Mouse (Mus musculus): ENCODE measurements around the gene Stx1a.

Stx1a gene

GRCm38 (mm10) chr5:135079578-135079977, 56.3 kb downstream of the Stx1a start:
- DNase-seq (ENCODE audit: low spot score in 2 of 2), result no peak

DNA sequence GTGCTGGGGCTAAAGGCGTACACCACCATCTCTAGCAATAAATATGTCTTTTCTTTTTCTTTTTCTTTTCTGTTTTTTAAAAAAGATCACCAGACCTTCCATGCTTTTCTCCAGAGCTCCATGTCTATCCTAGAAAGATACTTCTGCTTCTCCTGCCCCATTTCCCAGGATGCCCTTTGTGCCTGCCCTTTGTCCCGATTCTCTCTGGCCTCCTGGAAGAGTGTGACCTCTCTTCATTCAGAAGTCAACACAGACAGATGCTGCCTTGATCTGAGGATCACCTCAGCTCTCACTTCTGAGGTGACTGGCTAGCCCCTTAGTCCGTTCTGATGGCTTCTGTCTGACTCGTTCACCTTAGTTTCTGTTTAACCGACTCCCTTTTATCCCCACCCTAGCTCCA, 57.3 kb downstream of the Stx1a start:
- no peak for DNase-seq (ENCODE audit: low spot score in 2 of 2)

- DNase-seq (ENCODE audit: low spot score in 2 of 2), result no peak
Measured at GRCm38 (mm10) chr5:135086871-135087270, 63.6 kb downstream of the Stx1a start.

GRCm38 (mm10) chr5:135089653-135090052, 66.4 kb downstream of the Stx1a start, which contains the start of gene Mlxipl:
Mlxipl (plus strand) TSS chr5:135089890.
- DNase-seq (ENCODE audit: low spot score in 2 of 2), result no peak

All from urinary bladder, postnatal 36 days (tissue).